Mouse (Mus musculus): ENCODE measurements around the gene P2ry2. TPM values are rescaled to one million over a fixed set of nuclear protein-coding genes. Genes with fewer than 3 reads are reported as not detected.
A peak's percentile ranks its signal among the peaks of the same experiment; 100 is the strongest.

The P2ry2 gene
- polyA plus RNA-seq, 1 experiment from 2014 or later: 0.54 TPM

- peaks cover 54% of the 10 kb centered on the region for H3K27me3 ChIP-seq (ENCODE audit: control insufficient read depth, insufficient read depth, low read length)
Measured at GRCm38 (mm10) chr7:101014041-101014440, 1.4 kb upstream of the P2ry2 start.

GRCm38 (mm10) chr7:101011681-101012367 lies 842 bp downstream of the P2ry2 start:
- Histone ChIP-seq H3K27ac (ENCODE audit: low read depth, low read length) (no peak overlapping the region), H3K9me3 (replicated peaks; ENCODE audit: control insufficient read depth, low read length) (no peaks in the 10 kb centered on the region), H3K4me3 (ENCODE audit: low read depth, low read length) (peak overlapping the region; percentile 57), H3K27me3 (ENCODE audit: control insufficient read depth, insufficient read depth, low read length) (peaks cover 64% of the 10 kb centered on the region), H3K4me2 (peak overlapping the region; percentile 98), H3K4me1 (ENCODE audit: control insufficient read depth, insufficient read depth, low read length) (peaks cover 7% of the 10 kb centered on the region; the same call in 1 of the 2 replicates), H3K36me3 (ENCODE audit: control insufficient read depth, insufficient read depth, low read length) (no peaks in the 10 kb centered on the region), H3K9ac (ENCODE audit: low read depth, low read length) (peak overlapping the region; percentile 52)
- ATAC-seq (replicated peaks; ENCODE audit: insufficient number of reproducible peaks, low FRiP score, low TSS enrichment): peak; percentile 82; the same call in 1 of the 2 replicates
- under 1% methylated on average over 53 of the region's 53 CpGs for WGBS (ENCODE audit: insufficient replicate concordance)

More at GRCm38 (mm10) chr7:101014041-101014440, 1.4 kb upstream of the P2ry2 start:
- Histone ChIP-seq H3K9ac (ENCODE audit: low read depth, low read length) (no peak overlapping the region), H3K4me3 (ENCODE audit: low read depth, low read length) (no peak overlapping the region), H3K4me2 (no peak overlapping the region), H3K9me3 (replicated peaks; ENCODE audit: control insufficient read depth, low read length) (no peaks in the 10 kb centered on the region), H3K36me3 (ENCODE audit: control insufficient read depth, insufficient read depth, low read length) (no peaks in the 10 kb centered on the region), H3K4me1 (ENCODE audit: control insufficient read depth, insufficient read depth, low read length) (peaks cover 7% of the 10 kb centered on the region; the same call in 1 of the 2 replicates), H3K27ac (ENCODE audit: low read depth, low read length) (no peak overlapping the region)
- WGBS (ENCODE audit: insufficient replicate concordance): 20% methylated on average over 9 of the region's 9 CpGs
- no peak for ATAC-seq (replicated peaks; ENCODE audit: insufficient number of reproducible peaks, low FRiP score, low TSS enrichment)

- no peak overlapping the region for H3K27ac ChIP-seq (ENCODE audit: low read depth, low read length)
- peaks cover 69% of the 10 kb centered on the region for H3K27me3 ChIP-seq (ENCODE audit: control insufficient read depth, insufficient read depth, low read length)
- no peaks in the 10 kb centered on the region for H3K36me3 ChIP-seq (ENCODE audit: control insufficient read depth, insufficient read depth, low read length)
- ATAC-seq (replicated peaks; ENCODE audit: insufficient number of reproducible peaks, low FRiP score, low TSS enrichment): no peak
- H3K4me3 ChIP-seq (ENCODE audit: low read depth, low read length): no peak overlapping the region
- H3K4me2 ChIP-seq: no peak overlapping the region
- H3K4me1 ChIP-seq (ENCODE audit: control insufficient read depth, insufficient read depth, low read length): peaks cover 7% of the 10 kb centered on the region; the same call in 1 of the 2 replicates
- H3K9me3 ChIP-seq (replicated peaks; ENCODE audit: control insufficient read depth, low read length): no peaks in the 10 kb centered on the region
- WGBS (ENCODE audit: insufficient replicate concordance): 62% methylated on average over 3 of the region's 3 CpGs
- H3K9ac ChIP-seq (ENCODE audit: low read depth, low read length): no peak overlapping the region
Measured at GRCm38 (mm10) chr7:101010741-101011140, 1.9 kb downstream of the P2ry2 start.

- H3K4me1 ChIP-seq (ENCODE audit: control insufficient read depth, insufficient read depth, low read length): peaks cover 3% of the 10 kb centered on the region; the same call in 1 of the 2 replicates
- H3K4me2 ChIP-seq: no peak overlapping the region
- no peak for ATAC-seq (replicated peaks; ENCODE audit: insufficient number of reproducible peaks, low FRiP score, low TSS enrichment)
- peaks cover 36% of the 10 kb centered on the region for H3K27me3 ChIP-seq (ENCODE audit: control insufficient read depth, insufficient read depth, low read length)
- H3K27ac ChIP-seq (ENCODE audit: low read depth, low read length): no peak overlapping the region
- H3K4me3 ChIP-seq (ENCODE audit: low read depth, low read length): no peak overlapping the region
- WGBS (ENCODE audit: insufficient replicate concordance): 66% methylated on average over 2 of the region's 2 CpGs
- H3K36me3 ChIP-seq (ENCODE audit: control insufficient read depth, insufficient read depth, low read length): no peaks in the 10 kb centered on the region
- no peak overlapping the region for H3K9ac ChIP-seq (ENCODE audit: low read depth, low read length)
- no peaks in the 10 kb centered on the region for H3K9me3 ChIP-seq (replicated peaks; ENCODE audit: control insufficient read depth, low read length)
Measured at GRCm38 (mm10) chr7:101006201-101006600, 6.5 kb downstream of the P2ry2 start.

GRCm38 (mm10) chr7:101005119-101005518 lies 7.5 kb downstream of the P2ry2 start:
- Histone ChIP-seq H3K27me3 (ENCODE audit: control insufficient read depth, insufficient read depth, low read length) (peaks cover 27% of the 10 kb centered on the region), H3K9me3 (replicated peaks; ENCODE audit: control insufficient read depth, low read length) (no peaks in the 10 kb centered on the region; the same call in 1 of the 2 replicates), H3K4me3 (ENCODE audit: low read depth, low read length) (no peak overlapping the region), H3K36me3 (ENCODE audit: control insufficient read depth, insufficient read depth, low read length) (no peaks in the 10 kb centered on the region), H3K27ac (ENCODE audit: low read depth, low read length) (no peak overlapping the region), H3K4me2 (no peak overlapping the region), H3K9ac (ENCODE audit: low read depth, low read length) (no peak overlapping the region), H3K4me1 (ENCODE audit: control insufficient read depth, insufficient read depth, low read length) (peaks cover 3% of the 10 kb centered on the region; the same call in 1 of the 2 replicates)
- no peak for ATAC-seq (replicated peaks; ENCODE audit: insufficient number of reproducible peaks, low FRiP score, low TSS enrichment)
- WGBS (ENCODE audit: insufficient replicate concordance): 63% methylated on average over 4 of the region's 4 CpGs

GRCm38 (mm10) chr7:101003442-101004326 lies 9.0 kb downstream of the P2ry2 start:
- Histone ChIP-seq H3K4me3 (ENCODE audit: low read depth, low read length) (no peak overlapping the region), H3K9me3 (replicated peaks; ENCODE audit: control insufficient read depth, low read length) (no peaks in the 10 kb centered on the region; the same call in 1 of the 2 replicates), H3K27ac (ENCODE audit: low read depth, low read length) (no peak overlapping the region), H3K36me3 (ENCODE audit: control insufficient read depth, insufficient read depth, low read length) (no peaks in the 10 kb centered on the region), H3K9ac (ENCODE audit: low read depth, low read length) (no peak overlapping the region), H3K4me1 (ENCODE audit: control insufficient read depth, insufficient read depth, low read length) (peaks cover 3% of the 10 kb centered on the region; the same call in 1 of the 2 replicates), H3K4me2 (no peak overlapping the region), H3K27me3 (ENCODE audit: control insufficient read depth, insufficient read depth, low read length) (peaks cover 12% of the 10 kb centered on the region; the same call in 1 of the 2 replicates)
- 64% methylated on average over 11 of the region's 11 CpGs for WGBS (ENCODE audit: insufficient replicate concordance)
- no peak for ATAC-seq (replicated peaks; ENCODE audit: insufficient number of reproducible peaks, low FRiP score, low TSS enrichment)

GRCm38 (mm10) chr7:101002274-101002673 lies 10.4 kb downstream of the P2ry2 start:
- H3K4me1 ChIP-seq (ENCODE audit: control insufficient read depth, insufficient read depth, low read length): peaks cover 3% of the 10 kb centered on the region; the same call in 1 of the 2 replicates
- ATAC-seq (replicated peaks; ENCODE audit: insufficient number of reproducible peaks, low FRiP score, low TSS enrichment): no peak
- H3K36me3 ChIP-seq (ENCODE audit: control insufficient read depth, insufficient read depth, low read length): no peaks in the 10 kb centered on the region
- H3K27ac ChIP-seq (ENCODE audit: low read depth, low read length): no peak overlapping the region
- WGBS (ENCODE audit: insufficient replicate concordance): 71% methylated on average over 6 of the region's 6 CpGs
- H3K9me3 ChIP-seq (replicated peaks; ENCODE audit: control insufficient read depth, low read length): no peaks in the 10 kb centered on the region; the same call in 1 of the 2 replicates
- no peak overlapping the region for H3K9ac ChIP-seq (ENCODE audit: low read depth, low read length)
- no peak overlapping the region for H3K4me2 ChIP-seq
- no peak overlapping the region for H3K4me3 ChIP-seq (ENCODE audit: low read depth, low read length)
- peaks cover 6% of the 10 kb centered on the region; the same call in 1 of the 2 replicates for H3K27me3 ChIP-seq (ENCODE audit: control insufficient read depth, insufficient read depth, low read length)

- ATAC-seq (replicated peaks; ENCODE audit: insufficient number of reproducible peaks, low FRiP score, low TSS enrichment): no peak
Measured at GRCm38 (mm10) chr7:100999623-101000022, 13.0 kb downstream of the P2ry2 start.

More at GRCm38 (mm10) chr7:100999623-101000022, 13.0 kb downstream of the P2ry2 start:
- Histone ChIP-seq H3K4me1 (ENCODE audit: control insufficient read depth, insufficient read depth, low read length) (peaks cover 3% of the 10 kb centered on the region; the same call in 1 of the 2 replicates), H3K27me3 (ENCODE audit: control insufficient read depth, insufficient read depth, low read length) (no peaks in the 10 kb centered on the region), H3K9me3 (replicated peaks; ENCODE audit: control insufficient read depth, low read length) (no peaks in the 10 kb centered on the region; the same call in 1 of the 2 replicates), H3K27ac (ENCODE audit: low read depth, low read length) (no peak overlapping the region), H3K4me3 (ENCODE audit: low read depth, low read length) (no peak overlapping the region), H3K9ac (ENCODE audit: low read depth, low read length) (no peak overlapping the region), H3K4me2 (no peak overlapping the region), H3K36me3 (ENCODE audit: control insufficient read depth, insufficient read depth, low read length) (no peaks in the 10 kb centered on the region)
- 74% methylated on average over 5 of the region's 5 CpGs for WGBS (ENCODE audit: insufficient replicate concordance)
